Mouse (Mus musculus): ENCODE measurements around the gene Gm4737.

DNA sequence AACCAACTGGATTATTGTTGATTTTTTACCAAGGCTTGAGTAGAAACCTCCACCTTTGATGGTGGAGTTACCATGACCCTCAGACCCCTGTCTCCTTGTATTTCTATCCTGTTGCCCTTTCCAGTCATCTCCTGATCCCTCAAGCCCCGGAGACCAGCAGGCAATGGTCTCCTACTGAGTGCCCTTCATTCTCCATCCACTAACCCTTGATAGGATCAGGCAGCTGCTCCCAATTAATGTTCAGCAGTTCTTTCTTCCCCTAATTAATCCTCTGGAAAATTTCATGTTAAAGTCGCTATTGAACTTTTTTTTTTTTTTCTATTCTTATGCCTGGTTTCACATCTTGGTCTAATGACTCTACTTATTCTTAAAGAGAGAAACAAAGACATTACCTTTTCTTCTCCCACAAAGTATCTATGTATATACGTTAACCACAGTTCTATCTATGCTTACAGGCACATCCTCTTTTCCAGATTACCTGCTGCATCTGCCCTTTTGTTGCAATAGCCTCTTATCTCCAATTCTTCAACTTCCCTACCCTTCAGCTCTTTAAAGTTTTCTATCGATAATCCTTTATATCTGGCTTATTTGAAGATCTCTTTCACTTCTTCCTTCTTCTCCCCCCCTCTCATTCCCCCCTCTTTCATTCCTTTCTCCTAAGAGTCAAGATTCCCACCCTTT lies 23.4 kb upstream of the Gm4737 start:
- TF ChIP-seq CTCF (IDR thresholded peaks at IDR 0.05; ENCODE audit: insufficient read depth, low read length) = no peak
- TF ChIP-seq POLR2A (IDR thresholded peaks at IDR 0.05; ENCODE audit: borderline replicate concordance, extremely low read depth, low read depth, low read length) = no peak

Measured in lung, adult 2 months (tissue).